Mouse (Mus musculus) thymus, adult 18-20 months (tissue): ENCODE measurements around the gene Atp1a1.
A peak's percentile ranks its signal among the peaks of the same experiment; 100 is the strongest.

Experiments
- DNase-seq, 2 experiments: peaks; one replicate each; pipeline ENCODE4 v3.0.0; 2022; ENCODE audit warnings: mixed read lengths in 2 of 2

Atp1a1 gene

GRCm38 (mm10) chr3:101611012-101611812 is 6.7 kb upstream of the Atp1a1 start:
- DNase-seq = no peak

- no peak for DNase-seq
Observed at GRCm38 (mm10) chr3:101609302-101609701, 4.8 kb upstream of the Atp1a1 start.

GRCm38 (mm10) chr3:101606861-101607455 is 2.5 kb upstream of the Atp1a1 start:
- DNase-seq = no peak

- DNase-seq = no peak
Observed at GRCm38 (mm10) chr3:101605721-101606120, 1.2 kb upstream of the Atp1a1 start.

- DNase-seq = no peak
Observed at GRCm38 (mm10) chr3:101605291-101605690, 807 bp upstream of the Atp1a1 start.

GRCm38 (mm10) chr3:101603661-101604549 is 579 bp downstream of the Atp1a1 start:
- DNase-seq = peak; percentile 83 to 85

GRCm38 (mm10) chr3:101603194-101603593 is 1.3 kb downstream of the Atp1a1 start:
- no peak for DNase-seq

- DNase-seq = no peak
Observed at GRCm38 (mm10) chr3:101602511-101603055, 1.9 kb downstream of the Atp1a1 start.

- DNase-seq = no peak
Observed at GRCm38 (mm10) chr3:101601687-101602086, 2.8 kb downstream of the Atp1a1 start.

GRCm38 (mm10) chr3:101601003-101601525 is 3.4 kb downstream of the Atp1a1 start:
- no peak for DNase-seq

- no peak for DNase-seq
Observed at GRCm38 (mm10) chr3:101599920-101600741, 4.4 kb downstream of the Atp1a1 start.

GRCm38 (mm10) chr3:101599191-101599919 is 5.1 kb downstream of the Atp1a1 start:
- no peak for DNase-seq

- no peak for DNase-seq
Observed at GRCm38 (mm10) chr3:101598231-101598905, 6.1 kb downstream of the Atp1a1 start.

- no peak for DNase-seq
Observed at GRCm38 (mm10) chr3:101597317-101598096, 7.0 kb downstream of the Atp1a1 start.

- no peak for DNase-seq
Observed at GRCm38 (mm10) chr3:101596686-101597085, 7.8 kb downstream of the Atp1a1 start.

GRCm38 (mm10) chr3:101595866-101596630 is 8.4 kb downstream of the Atp1a1 start:
- DNase-seq = no peak

GRCm38 (mm10) chr3:101594982-101595381 is 9.5 kb downstream of the Atp1a1 start:
- DNase-seq = no peak

- no peak for DNase-seq
Observed at GRCm38 (mm10) chr3:101593266-101593651, 11.2 kb downstream of the Atp1a1 start.
